Mouse (Mus musculus): ENCODE results near the gene Prickle4. TPM values are rescaled to one million over a fixed set of nuclear protein-coding genes. Genes with fewer than 3 reads are reported as not detected.

Prickle4 gene
- polyA plus RNA-seq, 1 experiment: 3.2 TPM

DNA sequence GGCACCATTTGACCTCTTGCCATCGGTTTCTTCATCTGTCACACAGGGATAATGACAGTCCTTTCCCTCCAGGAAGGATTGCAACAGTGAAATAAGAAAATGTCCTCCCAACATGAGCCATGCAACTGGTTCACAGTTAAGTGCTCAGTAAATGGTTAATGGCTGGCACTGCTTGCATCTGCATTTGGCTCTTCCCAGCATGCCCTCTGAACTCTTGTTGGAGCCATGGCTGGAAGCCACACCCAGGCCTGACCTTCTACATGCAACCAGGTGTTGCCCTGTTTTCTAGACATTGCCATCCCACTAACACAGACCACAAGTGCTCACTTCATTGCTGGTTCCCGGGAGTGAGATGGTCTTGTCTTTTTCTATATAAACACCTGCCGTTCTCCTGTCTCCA lies 13.4 kb upstream of the Prickle4 start:
- TF ChIP-seq CTCF (IDR thresholded peaks at IDR 0.05; ENCODE audit: low read depth, low read length): no peak
- no peak for TF ChIP-seq POLR2A (IDR thresholded peaks at IDR 0.05; ENCODE audit: borderline replicate concordance, low read depth, low read length)

DNA sequence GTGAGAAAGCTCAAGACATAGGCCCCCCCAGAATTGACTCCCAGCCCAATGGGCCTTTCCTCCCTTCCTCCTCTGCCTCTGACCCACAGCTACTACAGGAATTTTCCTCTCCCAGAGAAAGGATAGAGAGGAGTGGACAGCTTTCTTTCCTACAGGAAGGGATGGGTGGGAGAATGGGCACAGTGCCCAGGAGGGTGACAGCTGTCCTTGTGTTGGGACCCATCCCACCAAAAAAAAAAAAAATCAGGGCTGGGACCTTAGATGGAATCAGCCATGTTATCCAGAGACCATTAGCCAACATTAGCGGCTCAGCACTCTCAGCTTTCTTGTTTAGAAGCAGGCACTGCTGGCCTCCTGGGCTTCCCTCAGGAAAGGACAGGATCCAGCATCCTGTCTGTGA lies 11.7 kb upstream of the Prickle4 start:
- Histone ChIP-seq H3K4me1 (ENCODE audit: control insufficient read depth, insufficient read depth, low read length) (no peaks in the 10 kb centered on the region), H3K4me3 (ENCODE audit: insufficient read depth, low read length) (no peak overlapping the region), H3K27ac (ENCODE audit: insufficient read depth, low read depth, low read length) (no peak overlapping the region)
- no peak for TF ChIP-seq POLR2A (IDR thresholded peaks at IDR 0.05; ENCODE audit: borderline replicate concordance, low read depth, low read length)
- no peak for TF ChIP-seq CTCF (IDR thresholded peaks at IDR 0.05; ENCODE audit: low read depth, low read length)

More for the DNA sequence above, 13.4 kb upstream of the Prickle4 start:
- no peak overlapping the region for H3K27ac ChIP-seq (ENCODE audit: insufficient read depth, low read depth, low read length)
- no peak overlapping the region for H3K4me3 ChIP-seq (ENCODE audit: insufficient read depth, low read length)
- no peaks in the 10 kb centered on the region for H3K4me1 ChIP-seq (ENCODE audit: control insufficient read depth, insufficient read depth, low read length)

DNA sequence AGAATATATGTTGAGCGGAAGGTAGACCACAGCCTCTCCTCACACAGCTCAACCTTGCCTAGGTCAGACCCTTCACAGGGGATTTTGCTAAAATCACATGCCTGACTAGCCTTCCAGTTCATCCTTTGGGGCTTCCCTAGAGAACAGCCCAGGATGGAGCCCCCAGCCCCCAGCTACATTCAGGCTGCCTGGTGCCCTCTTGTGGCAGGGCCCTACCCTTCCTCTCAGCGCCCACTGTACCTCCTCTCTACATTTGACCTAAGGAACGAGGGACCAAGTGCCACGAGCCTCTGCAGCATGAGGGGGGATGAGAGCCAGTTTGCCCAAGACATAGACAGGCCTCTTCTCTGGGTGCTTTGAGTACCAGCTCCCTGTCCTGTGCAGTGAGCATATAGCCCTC lies 10.2 kb upstream of the Prickle4 start:
- no peaks in the 10 kb centered on the region for H3K4me1 ChIP-seq (ENCODE audit: control insufficient read depth, insufficient read depth, low read length)
- TF ChIP-seq CTCF (IDR thresholded peaks at IDR 0.05; ENCODE audit: low read depth, low read length) (0 out of 2 replicates have a peak, but pooled peaks have one; percentile 15), POLR2A (IDR thresholded peaks at IDR 0.05; ENCODE audit: borderline replicate concordance, low read depth, low read length) (no peak)
- H3K4me3 ChIP-seq (ENCODE audit: insufficient read depth, low read length): no peak overlapping the region

DNA sequence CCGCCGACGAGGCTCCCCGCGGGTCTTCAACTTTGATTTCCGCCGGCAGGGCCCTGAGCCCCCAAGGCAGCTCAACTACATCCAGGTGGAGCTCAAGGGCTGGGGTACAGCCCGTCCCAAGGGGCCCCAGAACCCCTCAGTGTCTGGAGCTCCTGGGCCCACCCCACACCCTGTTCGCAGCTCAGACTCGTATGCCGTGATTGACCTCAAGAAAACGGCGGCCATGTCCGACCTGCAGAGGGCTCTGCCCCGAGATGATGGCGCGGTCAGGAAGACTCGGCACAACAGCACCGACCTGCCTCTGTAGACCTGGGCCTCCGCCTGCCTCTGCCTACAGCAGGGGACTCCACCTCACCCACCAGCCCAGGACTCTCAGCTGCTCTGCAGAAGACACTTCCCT lies 9.0 kb upstream of the Prickle4 start:
- Histone ChIP-seq H3K4me1 (ENCODE audit: control insufficient read depth, insufficient read depth, low read length) (no peaks in the 10 kb centered on the region), H3K4me3 (ENCODE audit: insufficient read depth, low read length) (no peak overlapping the region), H3K27ac (ENCODE audit: insufficient read depth, low read depth, low read length) (no peak overlapping the region)
- TF ChIP-seq CTCF (IDR thresholded peaks at IDR 0.05; ENCODE audit: low read depth, low read length) (no peak), POLR2A (IDR thresholded peaks at IDR 0.05; ENCODE audit: borderline replicate concordance, low read depth, low read length) (no peak)

More for the DNA sequence above, 10.2 kb upstream of the Prickle4 start:
- H3K27ac ChIP-seq (ENCODE audit: insufficient read depth, low read depth, low read length): no peak overlapping the region

DNA sequence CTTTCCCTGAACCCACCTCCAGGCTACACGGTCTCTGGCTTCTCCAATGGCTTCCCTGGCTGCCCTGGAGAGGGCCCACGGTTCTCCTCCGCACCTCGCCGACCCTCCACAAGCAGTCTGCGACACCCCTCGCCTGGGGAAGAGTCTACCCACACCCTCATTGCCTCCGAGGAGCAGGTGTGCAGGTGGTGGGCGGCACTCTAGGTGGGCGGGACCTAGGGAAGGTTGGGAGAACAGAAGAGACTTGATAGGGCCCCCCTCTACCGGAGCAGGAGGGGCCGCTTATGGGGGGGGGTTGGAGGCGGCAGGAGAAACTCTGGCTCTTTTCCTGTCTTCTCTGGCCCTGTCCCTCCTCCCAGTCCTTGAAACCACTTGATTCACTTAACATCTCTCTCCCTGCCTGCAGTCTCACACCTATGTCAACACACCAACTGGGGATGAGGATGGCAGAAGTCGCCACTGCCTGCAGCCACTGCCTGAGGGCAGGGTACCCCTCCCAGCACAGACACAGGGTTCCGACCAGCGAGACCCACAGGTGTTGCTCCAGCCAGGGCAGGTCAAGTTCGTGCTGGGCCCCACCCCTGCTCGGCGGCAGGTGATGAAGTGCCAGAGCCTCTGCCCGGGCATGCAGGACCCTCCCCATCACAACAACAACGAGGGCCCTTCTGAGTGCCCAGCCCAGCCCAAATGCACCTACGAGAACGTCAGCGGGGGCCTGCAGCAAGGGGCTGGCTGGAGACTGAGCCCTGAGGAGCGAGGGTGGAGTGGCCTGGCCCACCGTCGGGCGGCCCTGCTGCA lies 8.2 kb upstream of the Prickle4 start:
- no peak for TF ChIP-seq POLR2A (IDR thresholded peaks at IDR 0.05; ENCODE audit: borderline replicate concordance, low read depth, low read length)
- no peak for TF ChIP-seq CTCF (IDR thresholded peaks at IDR 0.05; ENCODE audit: low read depth, low read length)
- Histone ChIP-seq H3K4me1 (ENCODE audit: control insufficient read depth, insufficient read depth, low read length) (no peaks in the 10 kb centered on the region), H3K27ac (ENCODE audit: insufficient read depth, low read depth, low read length) (no peak overlapping the region), H3K4me3 (ENCODE audit: insufficient read depth, low read length) (no peak overlapping the region)

DNA sequence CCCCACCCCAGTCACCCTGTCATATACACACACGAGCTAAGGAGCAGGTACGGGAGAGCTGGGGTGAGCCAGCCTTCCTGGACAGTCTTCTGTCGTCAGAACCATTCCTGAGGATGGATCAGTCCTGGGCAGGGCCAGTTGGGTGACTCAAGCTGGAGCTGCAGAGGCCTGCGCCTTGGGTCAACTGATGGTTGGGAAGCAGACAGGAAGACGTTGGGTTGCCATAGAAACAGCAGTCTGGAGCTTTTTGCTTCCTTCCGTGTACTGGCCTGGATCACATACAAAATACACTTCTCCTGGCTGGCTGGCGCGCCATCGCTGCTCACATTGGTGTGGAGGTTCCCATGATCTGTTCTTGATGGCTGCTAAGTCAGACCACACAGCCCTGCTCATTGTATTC lies 7.3 kb upstream of the Prickle4 start:
- Histone ChIP-seq H3K4me1 (ENCODE audit: control insufficient read depth, insufficient read depth, low read length) (no peaks in the 10 kb centered on the region), H3K4me3 (ENCODE audit: insufficient read depth, low read length) (no peak overlapping the region), H3K27ac (ENCODE audit: insufficient read depth, low read depth, low read length) (no peak overlapping the region)
- no peak for TF ChIP-seq CTCF (IDR thresholded peaks at IDR 0.05; ENCODE audit: low read depth, low read length)
- no peak for TF ChIP-seq POLR2A (IDR thresholded peaks at IDR 0.05; ENCODE audit: borderline replicate concordance, low read depth, low read length)

DNA sequence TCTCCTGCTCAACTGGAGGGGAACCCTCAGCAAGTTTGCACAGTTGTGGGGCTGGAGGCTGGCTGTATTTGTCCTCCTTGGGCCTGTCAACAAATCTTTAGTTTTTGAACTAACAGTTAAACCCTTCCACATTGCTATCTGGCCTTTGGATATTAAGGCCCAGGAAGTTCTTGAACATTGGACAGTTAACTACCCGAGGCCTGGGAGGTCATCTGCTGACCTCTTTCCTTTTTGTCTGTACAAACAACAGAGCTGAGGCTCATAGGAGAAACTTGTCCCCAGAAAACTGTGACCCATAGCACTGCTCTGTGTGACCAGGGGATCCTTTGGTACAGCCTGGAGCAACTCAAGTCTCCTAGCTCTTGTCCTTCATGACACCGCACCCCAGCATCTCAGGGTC lies 4.5 kb upstream of the Prickle4 start:
- no peak for TF ChIP-seq POLR2A (IDR thresholded peaks at IDR 0.05; ENCODE audit: borderline replicate concordance, low read depth, low read length)
- TF ChIP-seq CTCF (IDR thresholded peaks at IDR 0.05; ENCODE audit: low read depth, low read length): no peak
- Histone ChIP-seq H3K4me3 (ENCODE audit: insufficient read depth, low read length) (no peak overlapping the region), H3K27ac (ENCODE audit: insufficient read depth, low read depth, low read length) (no peak overlapping the region)

DNA sequence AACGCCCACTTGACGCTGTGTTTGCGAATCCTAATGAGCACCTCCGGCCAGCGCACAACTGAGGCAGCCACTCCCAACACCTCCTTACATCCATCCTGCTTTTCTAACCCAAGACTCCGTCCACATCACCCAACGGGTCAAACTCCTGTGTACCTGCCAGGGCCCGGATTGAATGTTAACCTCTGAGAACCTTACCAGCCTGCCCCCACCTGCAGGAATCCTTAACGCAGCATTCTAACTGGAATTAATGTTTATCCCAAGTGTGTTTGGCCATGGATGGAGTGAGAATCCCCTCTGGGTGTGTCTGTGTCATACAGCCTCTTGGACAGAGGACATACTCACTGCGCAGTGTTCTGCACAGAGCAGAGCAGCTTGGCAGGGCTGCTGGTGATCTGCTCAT lies 3.6 kb upstream of the Prickle4 start:
- no peak overlapping the region for H3K27ac ChIP-seq (ENCODE audit: insufficient read depth, low read depth, low read length)
- peaks cover 8% of the 10 kb centered on the region; the same call in 1 of the 2 replicates for H3K4me1 ChIP-seq (ENCODE audit: control insufficient read depth, insufficient read depth, low read length)
- no peak overlapping the region for H3K4me3 ChIP-seq (ENCODE audit: insufficient read depth, low read length)
- TF ChIP-seq POLR2A (IDR thresholded peaks at IDR 0.05; ENCODE audit: borderline replicate concordance, low read depth, low read length) (no peak), CTCF (IDR thresholded peaks at IDR 0.05; ENCODE audit: low read depth, low read length) (no peak)

More for the DNA sequence above, 4.5 kb upstream of the Prickle4 start:
- peaks cover 4% of the 10 kb centered on the region; the same call in 1 of the 2 replicates for H3K4me1 ChIP-seq (ENCODE audit: control insufficient read depth, insufficient read depth, low read length)

DNA sequence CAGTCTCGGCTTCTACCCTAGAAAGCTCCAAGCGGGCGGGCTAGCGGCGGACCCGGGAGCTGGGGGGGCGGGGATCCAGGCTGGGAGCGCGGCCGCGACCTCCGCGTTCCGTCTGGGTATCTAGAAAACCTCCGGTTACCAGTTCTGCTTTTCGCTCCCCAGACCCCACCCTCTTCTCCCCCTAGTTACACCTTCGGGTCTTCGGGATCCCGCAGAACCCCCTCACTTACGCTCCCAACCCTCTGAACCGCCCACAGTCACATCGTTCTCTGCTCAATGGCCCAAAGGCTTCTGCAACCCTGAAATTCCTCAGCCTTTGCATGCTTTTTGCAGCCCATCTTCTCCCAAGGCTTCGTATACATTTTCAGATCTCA lies 788 bp upstream of the Prickle4 start:
- TF ChIP-seq POLR2A (IDR thresholded peaks at IDR 0.05; ENCODE audit: borderline replicate concordance, low read depth, low read length) (no peak), CTCF (IDR thresholded peaks at IDR 0.05; ENCODE audit: low read depth, low read length) (no peak)
- Histone ChIP-seq H3K4me1 (ENCODE audit: control insufficient read depth, insufficient read depth, low read length) (peaks cover 14% of the 10 kb centered on the region), H3K27ac (ENCODE audit: insufficient read depth, low read depth, low read length) (no peak overlapping the region), H3K4me3 (ENCODE audit: insufficient read depth, low read length) (peak overlapping the region; percentile 65)

DNA sequence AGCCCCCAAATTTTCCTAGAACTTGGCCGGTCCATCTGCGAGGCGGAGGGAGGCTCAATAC lies 264 bp downstream of the Prickle4 start, which contains the start of gene Gm21981:
Gene Gm21981 (minus strand): TSS at position 14 of the 61 bp plus-strand sequence.
- no peak within 1 kb of the TSS for H3K27ac ChIP-seq (ENCODE audit: insufficient read depth, low read depth, low read length)

More for the DNA sequence above, 264 bp downstream of the Prickle4 start, which contains the start of gene Gm21981:
- Histone ChIP-seq H3K4me3 (ENCODE audit: insufficient read depth, low read length) (peak within 1 kb of the TSS; percentile 65), H3K4me1 (ENCODE audit: control insufficient read depth, insufficient read depth, low read length) (peaks cover 17% of the 10 kb centered on the region)
- TF ChIP-seq CTCF (IDR thresholded peaks at IDR 0.05; ENCODE audit: low read depth, low read length) (no peak), POLR2A (IDR thresholded peaks at IDR 0.05; ENCODE audit: borderline replicate concordance, low read depth, low read length) (no peak)
